In genomic region chr13:6178362-6179070, GRCm38 (mm10) we compare ENCODE assay signal across 15 mouse cellular contexts.
DNase-seq lines count a peak whose midpoint lies in the region; ATAC-seq lines count a peak whose summit lies in the region.
"Had no signal": no experiment of that assay in that cellular context is flagged by ENCODE, and none has a peak within 500 bp of the region (broad histone marks: within the 10 kb centered on the region; RNA-seq: fewer than 3 reads in every experiment).

No protein-coding gene starts in this region.

- no peak for ATAC-seq in megakaryocyte, adult 5-6 weeks (ENCODE audit: poor library complexity, severe bottlenecking)
- ATAC-seq: lung, postnatal 0 days had no signal

- peak; percentile 24 to 28 for DNase-seq in cerebellum, postnatal 10 days
- no peak for DNase-seq in cerebellum, adult 18-20 months
- peak; percentile 49 for DNase-seq in right cerebral cortex, adult 18-20 months
- no peak for DNase-seq in right cerebral cortex, postnatal 4 days
- peak; percentile 30 to 50 for DNase-seq in right cerebral cortex, adult 2 months (ENCODE audit: low spot score in 2 of 2)
- DNase-seq in layer of hippocampus, postnatal 36 days: no peak
- DNase-seq in kidney, adult 11 months: no peak
- DNase-seq: adrenal gland, postnatal 10 days; cerebellum, adult 2 months; gastrocnemius, postnatal 36 days; kidney, adult 18-20 months; kidney, postnatal 14 days; thymus, postnatal 14 days had no signal

Comparison
In these comparisons a context has a peak if more than half of its experiments do, and no peak if none do; other contexts are left out.
1. DNase-seq: peak in cerebellum, postnatal 10 days (2 of 2), right cerebral cortex, adult 18-20 months (single experiment) and right cerebral cortex, adult 2 months (2 of 2); none in cerebellum, adult 18-20 months (0 of 2), right cerebral cortex, postnatal 4 days (single experiment), layer of hippocampus, postnatal 36 days (0 of 2) and kidney, adult 11 months (single experiment).